Mouse (Mus musculus) G1E (cell line): ENCODE results near the gene Tcp11l2.

Experiments used
- CTCF ChIP-seq: IDR thresholded peaks from 2 replicates; pipeline ENCODE4 v1.5.1; 2012; ENCODE audit warnings: low read depth, low read length, inconsistent platforms, mixed read lengths
- GATA1 ChIP-seq: IDR thresholded peaks from 2 replicates; pipeline ENCODE4 v1.6.1; 2012; ENCODE audit warnings: borderline replicate concordance, low read length, inconsistent platforms, mixed read lengths

GRCm38 (mm10) chr10:84621826-84622790 lies 45.7 kb downstream of the Tcp11l2 start, which contains the start of gene Polr3b:
- TF ChIP-seq CTCF (no peak), GATA1 (no peak)
